Mouse (Mus musculus) right cerebral cortex, adult 2 months (tissue): ENCODE measurements around the gene D630045J12Rik.

Experiments
- DNase-seq, 2 experiments: peaks; one replicate each; pipeline ENCODE4 v3.0.0; 2021 to 2022; ENCODE audit warnings: low spot score in 2 of 2

The D630045J12Rik gene

DNA sequence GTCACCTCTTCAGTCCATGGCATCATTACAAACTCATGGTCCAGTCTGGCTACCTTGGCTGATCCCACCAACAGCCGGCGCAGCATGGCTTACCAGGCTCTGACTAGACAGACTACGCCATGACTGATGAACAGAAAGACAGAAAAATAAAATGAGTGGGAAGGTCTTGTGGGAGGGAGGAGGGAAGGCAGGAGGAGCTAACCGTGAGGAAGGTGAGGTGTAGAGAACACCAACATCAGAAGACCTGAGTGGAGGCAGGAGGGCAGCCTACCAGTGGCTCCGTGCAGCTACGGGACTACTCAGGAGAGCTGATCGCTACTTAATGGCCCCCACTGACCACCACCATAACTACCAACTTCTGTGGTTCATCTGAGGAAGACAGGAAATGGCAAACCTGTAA, 60.9 kb downstream of the D630045J12Rik start:
- DNase-seq, result no peak

DNA sequence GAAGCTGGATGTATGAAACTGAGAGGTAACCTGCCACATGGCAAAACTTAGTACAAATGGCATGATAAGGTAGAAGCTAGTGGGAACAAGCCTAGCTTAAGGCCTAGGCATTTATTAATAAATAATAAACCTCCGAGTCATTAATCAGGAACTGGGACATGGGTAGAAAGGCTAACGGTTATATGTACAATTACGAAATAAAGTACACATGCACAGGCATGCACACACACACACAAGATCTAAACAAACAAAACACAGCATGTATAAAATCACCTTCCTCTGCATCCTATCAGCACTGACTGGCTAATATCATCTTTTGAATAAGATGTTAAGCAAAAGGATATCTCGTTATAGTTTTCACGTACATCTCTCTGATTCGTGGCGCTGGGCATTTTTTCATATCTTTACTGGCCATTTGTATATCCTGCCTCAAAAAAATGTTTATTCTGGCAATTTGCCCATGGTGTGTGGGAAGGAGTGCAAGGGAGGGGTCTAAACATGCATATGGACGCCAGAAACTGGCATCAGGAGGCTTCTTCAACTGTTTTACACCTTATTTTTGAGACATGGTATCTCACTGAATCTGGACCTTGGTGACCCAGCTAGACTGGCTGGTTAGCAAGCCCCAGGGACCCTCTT, 67.4 kb downstream of the D630045J12Rik start:
- no peak for DNase-seq

DNA sequence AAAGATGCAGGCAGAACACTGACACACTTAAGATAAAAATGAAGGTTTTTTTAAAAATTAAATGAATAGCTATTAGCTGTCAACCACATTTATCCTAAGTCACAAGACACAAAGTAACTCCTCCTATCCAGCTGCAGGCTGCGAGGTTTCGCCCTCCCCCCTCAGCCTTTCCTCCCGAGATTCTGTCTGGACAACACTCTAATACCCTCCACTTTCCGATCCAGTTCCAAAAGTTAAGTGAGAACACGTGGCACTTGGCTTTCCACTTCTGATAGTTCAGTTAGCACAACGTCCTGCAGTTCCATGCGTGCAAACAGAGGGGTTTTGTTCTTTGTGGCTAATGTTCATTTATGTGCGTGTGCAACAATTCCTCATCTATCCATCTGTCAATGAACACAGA, 69.0 kb downstream of the D630045J12Rik start:
- no peak for DNase-seq

- no peak for DNase-seq
Measured at GRCm38 (mm10) chr6:38181756-38182318, 72.0 kb downstream of the D630045J12Rik start.

- DNase-seq, result no peak
Measured at GRCm38 (mm10) chr6:38180669-38181068, 73.1 kb downstream of the D630045J12Rik start.

GRCm38 (mm10) chr6:38165385-38165784, 88.4 kb downstream of the D630045J12Rik start:
- no peak for DNase-seq

- DNase-seq, result peak; percentile 40 to 43
Measured at GRCm38 (mm10) chr6:38164705-38165104, 89.1 kb downstream of the D630045J12Rik start.

DNA sequence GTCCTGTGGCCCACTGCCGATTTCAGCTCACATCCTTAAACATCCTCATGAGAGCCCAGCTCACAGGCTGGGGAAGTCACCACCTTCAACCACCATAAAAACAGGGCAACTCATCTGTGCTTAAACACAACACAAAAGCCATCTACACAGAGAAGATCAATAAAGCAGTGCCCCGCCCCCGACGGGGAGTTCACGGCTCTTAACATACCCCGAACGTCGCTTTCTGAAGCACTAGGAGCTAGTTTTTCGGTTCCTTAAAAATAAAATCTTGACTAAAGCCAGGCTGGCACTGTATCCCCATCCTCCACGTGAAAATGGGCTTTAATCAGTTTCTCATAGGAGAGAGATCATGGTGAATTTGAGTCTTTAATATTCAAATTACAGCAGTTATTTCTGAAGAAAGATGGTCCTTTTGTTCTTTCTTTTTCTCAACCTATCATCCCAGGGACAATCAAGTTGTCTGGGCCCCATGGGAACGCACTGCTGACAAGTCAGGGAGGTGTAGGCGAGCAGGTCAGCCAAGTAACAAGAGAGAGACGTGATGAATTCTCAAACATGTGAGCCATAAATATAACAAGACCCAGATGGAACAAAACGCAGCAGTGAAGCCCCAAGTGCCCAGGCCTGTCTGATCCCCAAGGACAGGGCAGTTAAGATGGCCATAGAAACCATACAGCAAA, 90.8 kb downstream of the D630045J12Rik start:
- no peak for DNase-seq

DNA sequence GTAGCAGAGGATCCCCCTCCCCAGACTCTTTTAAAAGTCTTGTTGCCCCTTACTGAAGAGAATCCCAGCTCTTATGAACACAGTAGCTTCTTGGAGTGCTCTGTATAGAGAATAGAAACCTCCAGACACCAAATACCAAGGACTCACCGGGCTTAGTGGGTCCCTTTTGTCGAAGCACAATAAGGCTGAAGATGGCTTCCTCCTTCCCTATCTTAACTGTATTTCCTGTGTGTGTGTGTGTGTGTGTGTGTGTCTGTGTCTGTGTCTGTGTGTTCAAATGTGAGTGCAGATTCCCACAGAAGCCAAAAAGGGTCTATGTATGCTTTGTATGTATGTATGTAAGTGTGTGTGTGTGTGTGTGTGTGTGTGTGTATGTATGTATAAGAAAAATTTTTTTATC, 93.3 kb downstream of the D630045J12Rik start:
- DNase-seq, result no peak

DNA sequence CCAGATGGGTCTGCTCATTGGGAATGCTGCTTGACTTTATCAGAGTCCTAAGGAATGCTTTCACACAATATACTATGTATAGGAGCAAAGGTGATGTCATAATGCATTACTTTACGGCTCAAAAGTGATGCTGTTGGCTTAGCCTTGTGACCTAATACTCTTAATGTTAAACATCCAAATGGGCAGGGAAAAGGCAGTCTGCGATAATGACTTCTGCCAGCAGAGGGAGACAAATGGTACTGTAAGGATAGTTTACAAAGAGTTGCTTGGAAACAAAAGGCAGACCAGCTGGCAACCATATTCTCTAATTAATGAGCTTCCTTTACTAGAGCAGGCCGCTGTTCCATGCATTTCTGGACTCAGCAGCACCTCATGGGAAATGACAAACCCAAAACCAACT, 93.7 kb downstream of the D630045J12Rik start:
- peak; percentile 92 to 94 for DNase-seq

DNA sequence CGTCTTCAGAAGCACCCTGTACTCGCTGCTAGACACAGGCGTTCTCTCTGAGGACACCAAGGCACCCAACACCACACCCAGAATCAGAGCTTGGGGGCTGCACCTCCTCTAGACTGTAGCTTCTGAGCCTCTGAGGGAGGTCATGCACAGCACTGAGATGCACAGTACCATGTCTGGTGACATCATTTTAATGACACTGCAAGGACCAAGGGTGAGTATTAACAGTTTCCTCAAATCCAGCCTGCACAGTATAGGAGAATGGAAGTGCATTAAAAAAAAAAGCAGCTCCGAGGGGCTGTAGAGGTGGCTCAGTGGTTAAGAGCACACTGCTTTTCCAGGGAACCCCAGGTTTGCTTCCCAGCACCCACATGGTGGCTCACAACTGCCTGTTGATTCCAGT, 94.2 kb downstream of the D630045J12Rik start:
- DNase-seq, result no peak

DNA sequence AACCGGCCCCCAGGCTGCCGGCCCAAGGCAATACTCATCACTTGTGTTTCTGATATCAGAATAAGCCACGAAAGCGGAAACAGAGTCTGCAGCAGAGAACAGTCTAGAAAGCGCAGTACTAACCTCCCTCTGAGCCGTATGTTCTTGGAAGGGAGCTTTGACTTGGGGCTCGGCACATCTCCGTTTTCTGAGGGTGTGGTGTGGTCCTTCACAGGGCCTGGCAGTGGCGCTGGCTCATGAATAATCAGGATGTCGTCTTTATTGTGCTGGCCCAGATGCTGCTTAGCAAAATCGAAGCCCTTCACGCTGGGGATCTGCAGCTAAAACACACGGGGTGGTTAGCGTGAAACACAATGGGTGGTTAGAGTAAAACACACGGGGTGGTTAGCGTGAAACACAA, 95.9 kb downstream of the D630045J12Rik start:
- no peak for DNase-seq

DNA sequence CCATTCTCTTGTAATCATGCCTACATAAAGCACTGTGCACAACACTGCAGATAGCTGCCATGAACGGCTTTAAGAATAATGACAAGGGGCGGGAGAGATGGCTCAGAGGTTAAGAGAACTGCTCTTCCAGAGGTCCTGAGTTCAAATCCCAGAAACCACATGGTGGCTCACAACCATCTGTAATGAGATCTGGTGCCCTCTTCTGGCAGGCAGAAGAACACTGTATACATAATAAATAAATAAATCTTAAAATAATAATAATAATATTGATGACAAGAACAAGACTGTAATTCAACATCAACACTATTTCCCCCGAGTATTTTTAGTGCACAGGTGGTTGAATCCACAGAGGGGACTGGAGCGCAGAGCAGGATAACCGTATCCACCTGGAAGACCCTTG, 97.6 kb downstream of the D630045J12Rik start:
- no peak for DNase-seq

- no peak for DNase-seq
Measured at GRCm38 (mm10) chr6:38152305-38152704, 101.5 kb downstream of the D630045J12Rik start.

DNA sequence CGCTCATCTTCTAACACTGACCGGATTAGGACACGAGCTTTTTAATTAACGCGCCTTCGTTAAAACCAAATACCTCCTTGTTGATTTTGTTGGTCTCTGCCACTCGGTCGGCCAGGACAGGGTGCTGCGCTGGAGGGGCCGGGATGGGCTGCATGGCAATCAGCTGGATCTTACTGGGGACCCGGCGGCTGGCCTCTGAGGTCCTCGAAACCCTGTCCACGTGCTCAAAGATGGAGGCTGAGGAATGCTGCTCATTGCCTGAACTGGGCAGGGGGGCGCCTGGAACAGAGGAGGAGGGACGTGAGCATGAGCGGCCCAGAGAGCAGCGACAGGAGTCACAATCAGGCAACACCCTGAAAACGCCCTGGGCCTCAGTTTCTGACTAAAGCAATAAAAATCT, 104.3 kb downstream of the D630045J12Rik start:
- DNase-seq, result no peak

- DNase-seq, result no peak
Measured at GRCm38 (mm10) chr6:38148626-38149025, 105.2 kb downstream of the D630045J12Rik start.

- DNase-seq, result no peak
Measured at GRCm38 (mm10) chr6:38147301-38147700, 106.5 kb downstream of the D630045J12Rik start.

DNA sequence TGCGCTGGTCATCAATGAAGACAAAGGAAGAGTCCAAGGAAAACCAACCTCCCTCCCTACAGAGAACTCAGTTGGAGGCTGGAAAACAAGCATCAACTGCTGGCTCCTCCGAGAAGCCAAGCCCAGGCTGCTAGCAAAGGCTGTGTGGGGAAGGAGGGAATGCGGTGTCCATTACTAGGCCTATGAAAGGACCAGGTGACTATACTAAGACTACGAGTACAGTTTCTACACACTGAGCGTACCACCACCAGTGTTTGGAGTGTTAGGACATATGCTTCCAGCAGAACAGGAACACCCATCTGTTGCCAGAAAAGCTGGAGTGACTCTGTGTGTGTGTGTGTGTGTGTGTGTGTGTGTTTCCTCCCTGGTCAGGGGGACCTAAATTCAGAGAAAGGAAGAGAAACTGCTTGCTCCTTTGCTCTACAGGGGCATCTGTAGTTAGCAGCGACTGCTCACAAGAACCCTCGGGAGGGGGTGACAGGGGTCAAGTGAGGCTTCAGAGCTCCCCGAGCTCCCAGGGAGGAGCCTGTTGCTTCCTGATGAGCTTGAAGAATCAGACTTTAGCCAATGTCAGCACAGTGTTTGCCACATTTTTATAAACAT, 108.2 kb downstream of the D630045J12Rik start:
- DNase-seq, result peak in 1 of 2 experiments; percentile 18

GRCm38 (mm10) chr6:38144161-38144998, 109.4 kb downstream of the D630045J12Rik start:
- no peak for DNase-seq

GRCm38 (mm10) chr6:38140402-38140801, 113.4 kb downstream of the D630045J12Rik start:
- DNase-seq, result no peak

DNA sequence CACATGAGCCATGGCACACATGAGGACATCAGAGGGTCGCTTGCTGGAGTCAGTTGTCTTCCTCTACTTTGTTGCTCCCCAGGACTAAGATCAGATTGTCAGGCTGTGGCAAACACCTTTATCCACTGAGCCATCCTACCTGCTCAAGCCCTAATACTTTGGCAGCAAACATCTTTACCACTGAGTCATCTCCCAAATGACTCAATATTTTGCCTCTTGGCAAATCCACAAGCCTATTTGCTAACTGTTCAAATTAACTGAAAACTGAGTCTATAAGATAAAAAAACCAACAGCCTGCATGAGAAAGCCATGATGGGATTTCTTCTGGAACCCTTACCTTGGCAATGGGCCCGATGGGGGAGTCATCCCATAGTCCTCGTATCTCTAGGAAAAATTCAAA, 114.7 kb downstream of the D630045J12Rik start:
- DNase-seq, result peak; percentile 32 to 43
